Mouse (Mus musculus): ENCODE results near the gene Wfdc21.

- TF ChIP-seq CTCF (IDR thresholded peaks at IDR 0.05; ENCODE audit: insufficient read depth, low read depth, low read length) (no peak), POLR2A (IDR thresholded peaks at IDR 0.05; ENCODE audit: insufficient read depth, low read depth, low read length) (no peak)
These were observed 20.6 kb downstream of the Wfdc21 start for GRCm38 (mm10) chr11:83767306-83767705.

All from olfactory bulb, adult 2 months (tissue).